Mouse (Mus musculus) inflammation-experienced regulatory T-cells, adult 6 months (primary cell): ENCODE measurements around the gene Tmem95. TPM values are rescaled to one million over a fixed set of nuclear protein-coding genes. Genes with fewer than 3 reads are reported as not detected.
"Not testable (repeated sequence)": the region's sequence is repeated elsewhere in the genome, so short reads cannot be mapped to it uniquely, and the experiment has no call there.

ENCODE experiments used
- ATAC-seq: one replicate; pipeline ENCODE4 v1.8.0; 2017
- polyA plus RNA-seq, 3 experiments: library from polyadenylated mRNA; unstranded; fragments of 100-300 nt; shearing (Covaris generic); gene quantifications; one replicate each; pipeline ENCODE4 v1.2.1; 2017

Tmem95 gene
- polyA plus RNA-seq, 3 experiments from 2014 or later: not detected

GRCm38 (mm10) chr11:69880506-69880852 is 2.7 kb upstream of the Tmem95 start:
- ATAC-seq: peak; percentile 33

- ATAC-seq: no peak
These were observed 1.9 kb upstream of the Tmem95 start for GRCm38 (mm10) chr11:69879711-69880110.

- ATAC-seq: no peak
These were observed 1.1 kb upstream of the Tmem95 start for GRCm38 (mm10) chr11:69878952-69879351.

GRCm38 (mm10) chr11:69878399-69878798 is 581 bp upstream of the Tmem95 start:
- no peak for ATAC-seq

GRCm38 (mm10) chr11:69876867-69877266 is 951 bp downstream of the Tmem95 start:
- peak; percentile 60 for ATAC-seq

GRCm38 (mm10) chr11:69876186-69876585 is 1.6 kb downstream of the Tmem95 start:
- peak; percentile 42 for ATAC-seq

GRCm38 (mm10) chr11:69872451-69872850 is 5.4 kb downstream of the Tmem95 start:
- ATAC-seq: no peak

- no peak for ATAC-seq
These were observed 6.0 kb downstream of the Tmem95 start for GRCm38 (mm10) chr11:69871822-69872221.

GRCm38 (mm10) chr11:69870289-69871069 is 7.3 kb downstream of the Tmem95 start:
- no peak for ATAC-seq

- ATAC-seq: no peak
These were observed 10.5 kb downstream of the Tmem95 start for GRCm38 (mm10) chr11:69867335-69867734.

- ATAC-seq: no peak
These were observed 12.3 kb downstream of the Tmem95 start for GRCm38 (mm10) chr11:69865561-69865960.

- ATAC-seq: no peak
These were observed 13.5 kb downstream of the Tmem95 start for GRCm38 (mm10) chr11:69864138-69864860.

- ATAC-seq: not testable (repeated sequence)
These were observed 14.1 kb downstream of the Tmem95 start for GRCm38 (mm10) chr11:69863729-69864128.

- no peak for ATAC-seq
These were observed 19.5 kb downstream of the Tmem95 start, which contains the start of gene Tnk1 for GRCm38 (mm10) chr11:69858113-69858998. TSS of gene Tnk1 (minus strand) at chr11:69858730.

GRCm38 (mm10) chr11:69855347-69855746 is 22.5 kb downstream of the Tmem95 start:
- ATAC-seq: no peak

GRCm38 (mm10) chr11:69854680-69855079 is 23.1 kb downstream of the Tmem95 start:
- no peak for ATAC-seq

GRCm38 (mm10) chr11:69853994-69854393 is 23.8 kb downstream of the Tmem95 start:
- no peak for ATAC-seq

GRCm38 (mm10) chr11:69850754-69851153 is 27.1 kb downstream of the Tmem95 start:
- ATAC-seq: no peak

- ATAC-seq: no peak
These were observed 27.9 kb downstream of the Tmem95 start for GRCm38 (mm10) chr11:69849884-69850283.

GRCm38 (mm10) chr11:69849128-69849527 is 28.7 kb downstream of the Tmem95 start:
- no peak for ATAC-seq

- no peak for ATAC-seq
These were observed 29.8 kb downstream of the Tmem95 start for GRCm38 (mm10) chr11:69848021-69848420.

GRCm38 (mm10) chr11:69846738-69847688 is 30.8 kb downstream of the Tmem95 start:
- peak; percentile 71 for ATAC-seq
